12 mouse cellular contexts compared by ENCODE assay signal in the genomic region with DNA sequence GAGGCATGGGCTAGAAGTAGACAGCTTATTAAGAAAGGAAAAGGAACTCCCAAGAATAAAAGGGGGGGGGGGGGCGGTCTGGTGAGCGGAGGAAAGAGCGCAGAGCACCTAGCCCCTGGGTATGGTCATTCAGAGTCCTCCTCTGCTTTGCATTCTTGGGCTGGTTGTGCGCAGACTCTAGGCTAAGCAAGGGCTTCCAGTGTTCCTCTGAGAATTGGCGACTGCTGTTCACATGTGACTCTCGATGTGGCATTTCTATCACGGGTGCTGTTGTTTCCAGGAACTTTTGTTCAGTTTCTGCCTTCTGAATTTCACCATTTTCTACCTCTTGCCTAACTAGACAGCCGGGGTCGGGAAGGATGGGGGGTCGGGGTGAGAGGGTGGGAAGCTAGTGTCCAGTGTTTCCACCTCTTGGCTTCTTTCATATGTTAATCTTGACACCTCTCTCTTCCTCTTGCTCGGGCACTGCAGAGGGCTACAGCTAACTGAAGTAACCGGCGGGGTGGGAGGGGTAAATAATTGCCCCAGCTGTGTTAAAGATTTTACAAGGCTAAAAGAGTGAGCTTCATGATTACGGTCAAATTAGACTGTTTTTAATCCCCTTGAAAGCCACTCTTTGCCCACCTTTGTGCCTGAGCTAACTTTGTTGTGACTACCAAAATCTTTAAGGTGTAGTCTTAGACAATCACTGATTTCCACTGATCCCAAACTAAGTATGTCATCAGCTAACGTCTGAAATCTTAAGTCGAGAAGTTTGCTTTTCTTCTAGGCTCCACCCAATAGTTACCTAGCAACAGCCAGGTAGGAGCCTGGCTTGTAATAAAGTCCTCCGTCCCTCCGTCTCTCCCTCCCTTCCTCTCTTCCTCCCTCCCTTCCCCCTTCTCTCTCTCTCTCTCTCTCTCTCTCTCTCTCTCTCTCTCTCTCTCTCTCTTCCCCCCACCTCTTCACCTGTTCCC.
DNase-seq lines count a peak whose midpoint lies in the region; ATAC-seq and TF ChIP-seq lines count a peak whose summit lies in the region.
"Had no signal": no experiment of that assay in that cellular context is flagged by ENCODE, and none has a peak within 500 bp of the region (broad histone marks: within the 10 kb centered on the region; RNA-seq: fewer than 3 reads in every experiment).

No protein-coding gene starts in this region.

- TF ChIP-seq POLR2A in heart, adult 2 months (IDR thresholded peaks at IDR 0.05; ENCODE audit: insufficient read depth, low read depth, low read length) = no peak

- no peak overlapping the region; the same call in 1 of the 2 replicates for H3K9ac ChIP-seq in heart, embryonic 13.5 days
- no peak overlapping the region for H3K9ac ChIP-seq in heart, adult 2 months (ENCODE audit: low read depth, low read length)
- no peak overlapping the region for H3K9ac ChIP-seq in hindbrain, embryonic 15.5 days
- H3K9ac ChIP-seq in midbrain, postnatal 0 days (replicated peaks; ENCODE audit: low read length, poor library complexity, severe bottlenecking) = no peak overlapping the region

- intact Hi-C loops in heart, adult 2 months (cut with DNase I) = no loop called here

- no peak overlapping the region for H3K27ac ChIP-seq in heart, embryonic 13.5 days (replicated peaks)
- no peak overlapping the region for H3K27ac ChIP-seq in heart, adult 2 months
- H3K27ac ChIP-seq in hindbrain, embryonic 15.5 days (replicated peaks) = no peak overlapping the region
- H3K27ac ChIP-seq in midbrain, postnatal 0 days (ENCODE audit: low read depth, low read length) = no peak overlapping the region
- H3K27ac ChIP-seq: left cerebral cortex, adult 2 months had no signal

- TF ChIP-seq CTCF in heart, adult 2 months (IDR thresholded peaks at IDR 0.05) = no peak
- no peak for TF ChIP-seq CTCF in midbrain, postnatal 0 days (IDR thresholded peaks at IDR 0.05)

- no peaks in the 10 kb centered on the region for H3K9me3 ChIP-seq in heart, embryonic 13.5 days
- H3K9me3 ChIP-seq in hindbrain, embryonic 15.5 days = no peaks in the 10 kb centered on the region
- no peaks in the 10 kb centered on the region for H3K9me3 ChIP-seq in midbrain, postnatal 0 days (ENCODE audit: low read length)

- TF ChIP-seq EP300 in heart, adult 2 months (IDR thresholded peaks at IDR 0.05; ENCODE audit: insufficient read depth, low read depth, low read length) = no peak

- no peak for ATAC-seq in heart, embryonic 13.5 days (ENCODE audit: extremely low read depth, insufficient number of reproducible peaks, low FRiP score, low TSS enrichment)
- 0 out of 2 replicates have a peak, but pooled peaks have one; percentile 54 for ATAC-seq in hindbrain, embryonic 15.5 days (ENCODE audit: low FRiP score, low read depth)
- ATAC-seq in midbrain, postnatal 0 days (ENCODE audit: low FRiP score) = peak; percentile 44; the same call in 1 of the 2 replicates

- H3K36me3 ChIP-seq in heart, embryonic 13.5 days = no peaks in the 10 kb centered on the region
- no peaks in the 10 kb centered on the region for H3K36me3 ChIP-seq in heart, adult 2 months (ENCODE audit: control insufficient read depth, insufficient read depth, low read length)
- no peaks in the 10 kb centered on the region for H3K36me3 ChIP-seq in hindbrain, embryonic 15.5 days
- H3K36me3 ChIP-seq in midbrain, postnatal 0 days (ENCODE audit: insufficient read depth, low read length) = no peaks in the 10 kb centered on the region

- 0 out of 2 replicates have a peak, but pooled peaks cover 5% of the 10 kb centered on the region for H3K4me1 ChIP-seq in heart, embryonic 13.5 days
- no peaks in the 10 kb centered on the region for H3K4me1 ChIP-seq in heart, adult 2 months (ENCODE audit: control insufficient read depth, insufficient read depth, low read length)
- peaks cover 21% of the 10 kb centered on the region for H3K4me1 ChIP-seq in hindbrain, embryonic 15.5 days (replicated peaks)
- H3K4me1 ChIP-seq in midbrain, postnatal 0 days (ENCODE audit: insufficient read depth, low read length) = no peaks in the 10 kb centered on the region

- WGBS in heart, embryonic 13.5 days = 11% methylated on average over 16 of the region's 18 CpGs
- WGBS in heart, adult 2 months = 12% methylated on average over 18 of the region's 18 CpGs
- 5% methylated on average over 17 of the region's 18 CpGs for WGBS in hindbrain, embryonic 15.5 days
- 5% methylated on average over 18 of the region's 18 CpGs for WGBS in midbrain, postnatal 0 days

- H3K79me2 ChIP-seq in heart, adult 2 months (replicated peaks; ENCODE audit: control insufficient read depth, insufficient read depth, low read length) = no peaks in the 10 kb centered on the region

- no peak for DNase-seq in heart, adult 2 months
- DNase-seq in embryo, embryonic 9.5 days (ENCODE audit: extremely low spot score) = peak; percentile 24
- DNase-seq in midbrain, postnatal 0 days (ENCODE audit: low spot score) = peak; percentile 46
- no peak for DNase-seq in left cerebral cortex, adult 18-20 months (ENCODE audit: low spot score in 2 of 2)
- DNase-seq in cerebellum, adult 9-11 months = no peak
- DNase-seq in liver = no peak
- DNase-seq: adrenal gland, postnatal 25 days; thymus, adult 18-20 months had no signal

- H3K27me3 ChIP-seq in heart, embryonic 13.5 days (replicated peaks) = peaks cover 23% of the 10 kb centered on the region
- no peaks in the 10 kb centered on the region for H3K27me3 ChIP-seq in heart, adult 2 months (ENCODE audit: control insufficient read depth, insufficient read depth, low read length)
- no peaks in the 10 kb centered on the region for H3K27me3 ChIP-seq in hindbrain, embryonic 15.5 days
- no peaks in the 10 kb centered on the region for H3K27me3 ChIP-seq in midbrain, postnatal 0 days (ENCODE audit: insufficient read depth, low read length)

- peak overlapping the region; percentile 30 for H3K4me3 ChIP-seq in heart, embryonic 13.5 days
- H3K4me3 ChIP-seq in heart, adult 2 months = no peak overlapping the region
- H3K4me3 ChIP-seq in hindbrain, embryonic 15.5 days = peak overlapping the region; percentile 24
- peak overlapping the region; percentile 18; the same call in 1 of the 2 replicates for H3K4me3 ChIP-seq in midbrain, postnatal 0 days (ENCODE audit: low read depth, low read length)
- H3K4me3 ChIP-seq: erythroblast, embryonic 14.5 days; left cerebral cortex, adult 2 months had no signal

- peak overlapping the region; percentile 61 for H3K4me2 ChIP-seq in heart, embryonic 13.5 days
- H3K4me2 ChIP-seq in hindbrain, embryonic 15.5 days = peak overlapping the region; percentile 56
- peak overlapping the region; percentile 34 for H3K4me2 ChIP-seq in midbrain, postnatal 0 days (ENCODE audit: low read depth, low read length, poor library complexity, severe bottlenecking)

Comparison
In these comparisons a context has a peak if more than half of its experiments do, and no peak if none do; other contexts are left out.
1. DNase-seq: peak in embryo, embryonic 9.5 days (single experiment) and midbrain, postnatal 0 days (single experiment); none in heart, adult 2 months (0 of 2), left cerebral cortex, adult 18-20 months (0 of 2), cerebellum, adult 9-11 months (single experiment) and liver (single experiment).
2. Peak in every context shown above with its lines, with median percentiles within 50 percentile points of each other: H3K4me2 ChIP-seq.